Mouse (Mus musculus): Measurements from ENCODE around the gene Numbl. TPM values are rescaled to one million over a fixed set of nuclear protein-coding genes. Genes with fewer than 3 reads are reported as not detected.

Numbl gene
- polyA plus RNA-seq, 1 experiment from 2014 or later = 12.8 TPM

- H3K27ac ChIP-seq (replicated peaks) = no peak overlapping the region
- H3K36me3 ChIP-seq (ENCODE audit: control insufficient read depth, insufficient read depth, low read length) = 0 out of 2 replicates have a peak, but pooled peaks cover 2% of the 10 kb centered on the region
- H3K9ac ChIP-seq (ENCODE audit: low read length) = no peak overlapping the region
- 76% methylated on average over 6 of the region's 6 CpGs for WGBS
- no peak for TF ChIP-seq CTCF (IDR thresholded peaks at IDR 0.05; ENCODE audit: low read depth)
- TF ChIP-seq EP300 (optimal IDR thresholded peaks at IDR 0.05) = no peak
- no peaks in the 10 kb centered on the region for H3K27me3 ChIP-seq (ENCODE audit: control insufficient read depth, insufficient read depth, low read length)
- H3K9me3 ChIP-seq (ENCODE audit: control insufficient read depth, low read length) = no peaks in the 10 kb centered on the region
- no peak overlapping the region for H3K4me3 ChIP-seq (ENCODE audit: low read depth, low read length)
- H3K4me1 ChIP-seq (replicated peaks; ENCODE audit: control insufficient read depth, insufficient read depth) = 0 out of 2 replicates have a peak, but pooled peaks cover 2% of the 10 kb centered on the region
- H3K4me2 ChIP-seq (replicated peaks; ENCODE audit: low read depth) = no peak overlapping the region
- ATAC-seq (ENCODE audit: low FRiP score, low TSS enrichment) = no peak
- DNase-seq (ENCODE audit: low spot score) = no peak
Measured at GRCm38 (mm10) chr7:27261888-27262287, 3.7 kb downstream of the Numbl start.

GRCm38 (mm10) chr7:27264761-27265160 is 6.5 kb downstream of the Numbl start:
- no peak overlapping the region for H3K9ac ChIP-seq (ENCODE audit: low read length)
- WGBS = 85% methylated on average over 12 of the region's 12 CpGs
- 0 out of 2 replicates have a peak, but pooled peaks cover 2% of the 10 kb centered on the region for H3K4me1 ChIP-seq (replicated peaks; ENCODE audit: control insufficient read depth, insufficient read depth)
- H3K9me3 ChIP-seq (ENCODE audit: control insufficient read depth, low read length) = no peaks in the 10 kb centered on the region
- TF ChIP-seq CTCF (IDR thresholded peaks at IDR 0.05; ENCODE audit: low read depth) (no peak), EP300 (optimal IDR thresholded peaks at IDR 0.05) (no peak)
- ATAC-seq (ENCODE audit: low FRiP score, low TSS enrichment) (no peak), DNase-seq (ENCODE audit: low spot score) (no peak)
- H3K4me2 ChIP-seq (replicated peaks; ENCODE audit: low read depth) = no peak overlapping the region
- peaks cover 7% of the 10 kb centered on the region for H3K36me3 ChIP-seq (ENCODE audit: control insufficient read depth, insufficient read depth, low read length)
- no peaks in the 10 kb centered on the region for H3K27me3 ChIP-seq (ENCODE audit: control insufficient read depth, insufficient read depth, low read length)
- no peak overlapping the region for H3K27ac ChIP-seq (replicated peaks)
- no peak overlapping the region for H3K4me3 ChIP-seq (ENCODE audit: low read depth, low read length)

- Histone ChIP-seq H3K36me3 (ENCODE audit: control insufficient read depth, insufficient read depth, low read length) (peaks cover 14% of the 10 kb centered on the region), H3K27ac (replicated peaks) (no peak overlapping the region), H3K9me3 (ENCODE audit: control insufficient read depth, low read length) (no peaks in the 10 kb centered on the region), H3K4me3 (ENCODE audit: low read depth, low read length) (no peak overlapping the region), H3K27me3 (ENCODE audit: control insufficient read depth, insufficient read depth, low read length) (no peaks in the 10 kb centered on the region), H3K4me2 (replicated peaks; ENCODE audit: low read depth) (no peak overlapping the region), H3K9ac (ENCODE audit: low read length) (no peak overlapping the region), H3K4me1 (replicated peaks; ENCODE audit: control insufficient read depth, insufficient read depth) (no peaks in the 10 kb centered on the region)
- DNase-seq (ENCODE audit: low spot score) (no peak), ATAC-seq (ENCODE audit: low FRiP score, low TSS enrichment) (no peak)
- TF ChIP-seq EP300 (optimal IDR thresholded peaks at IDR 0.05) (no peak), CTCF (IDR thresholded peaks at IDR 0.05; ENCODE audit: low read depth) (no peak)
- 76% methylated on average over 20 of the region's 20 CpGs for WGBS
Measured at GRCm38 (mm10) chr7:27266515-27267128, 8.4 kb downstream of the Numbl start.

- H3K4me2 ChIP-seq (replicated peaks; ENCODE audit: low read depth) = no peak overlapping the region
- TF ChIP-seq EP300 (optimal IDR thresholded peaks at IDR 0.05) (no peak), CTCF (IDR thresholded peaks at IDR 0.05; ENCODE audit: low read depth) (peak; percentile 38; the same call in 1 of the 2 replicates)
- no peaks in the 10 kb centered on the region for H3K4me1 ChIP-seq (replicated peaks; ENCODE audit: control insufficient read depth, insufficient read depth)
- no peak overlapping the region for H3K27ac ChIP-seq (replicated peaks)
- no peak overlapping the region for H3K9ac ChIP-seq (ENCODE audit: low read length)
- H3K9me3 ChIP-seq (ENCODE audit: control insufficient read depth, low read length) = no peaks in the 10 kb centered on the region
- no peak overlapping the region for H3K4me3 ChIP-seq (ENCODE audit: low read depth, low read length)
- ATAC-seq (ENCODE audit: low FRiP score, low TSS enrichment) (no peak), DNase-seq (ENCODE audit: low spot score) (no peak)
- peaks cover 17% of the 10 kb centered on the region for H3K36me3 ChIP-seq (ENCODE audit: control insufficient read depth, insufficient read depth, low read length)
- WGBS = 91% methylated on average over 8 of the region's 8 CpGs
- H3K27me3 ChIP-seq (ENCODE audit: control insufficient read depth, insufficient read depth, low read length) = no peaks in the 10 kb centered on the region
Measured at GRCm38 (mm10) chr7:27271423-27271822, 13.2 kb downstream of the Numbl start.

- Histone ChIP-seq H3K4me1 (replicated peaks; ENCODE audit: control insufficient read depth, insufficient read depth) (no peaks in the 10 kb centered on the region), H3K9ac (ENCODE audit: low read length) (no peak overlapping the region), H3K27me3 (ENCODE audit: control insufficient read depth, insufficient read depth, low read length) (no peaks in the 10 kb centered on the region), H3K9me3 (ENCODE audit: control insufficient read depth, low read length) (no peaks in the 10 kb centered on the region), H3K27ac (replicated peaks) (no peak overlapping the region), H3K36me3 (ENCODE audit: control insufficient read depth, insufficient read depth, low read length) (peaks cover 12% of the 10 kb centered on the region; the same call in 1 of the 2 replicates), H3K4me2 (replicated peaks; ENCODE audit: low read depth) (no peak overlapping the region), H3K4me3 (ENCODE audit: low read depth, low read length) (no peak overlapping the region)
- DNase-seq (ENCODE audit: low spot score) (peak; percentile 68), ATAC-seq (ENCODE audit: low FRiP score, low TSS enrichment) (no peak; the same call in 1 of the 2 replicates)
- TF ChIP-seq CTCF (IDR thresholded peaks at IDR 0.05; ENCODE audit: low read depth) (peak; percentile 71), EP300 (optimal IDR thresholded peaks at IDR 0.05) (no peak)
- 61% methylated on average over 30 of the region's 32 CpGs for WGBS
Measured at GRCm38 (mm10) chr7:27273739-27274351, 15.6 kb downstream of the Numbl start.

- ATAC-seq (ENCODE audit: low FRiP score, low TSS enrichment) = no peak
Measured at GRCm38 (mm10) chr7:27274916-27275315, 16.7 kb downstream of the Numbl start.

More at GRCm38 (mm10) chr7:27274916-27275315, 16.7 kb downstream of the Numbl start:
- H3K27me3 ChIP-seq (ENCODE audit: control insufficient read depth, insufficient read depth, low read length) = no peaks in the 10 kb centered on the region
- no peaks in the 10 kb centered on the region for H3K4me1 ChIP-seq (replicated peaks; ENCODE audit: control insufficient read depth, insufficient read depth)
- no peak for TF ChIP-seq EP300 (optimal IDR thresholded peaks at IDR 0.05)
- H3K4me2 ChIP-seq (replicated peaks; ENCODE audit: low read depth) = no peak overlapping the region
- H3K9ac ChIP-seq (ENCODE audit: low read length) = no peak overlapping the region
- no peak overlapping the region for H3K4me3 ChIP-seq (ENCODE audit: low read depth, low read length)
- DNase-seq (ENCODE audit: low spot score) = no peak
- H3K36me3 ChIP-seq (ENCODE audit: control insufficient read depth, insufficient read depth, low read length) = peaks cover 16% of the 10 kb centered on the region
- H3K9me3 ChIP-seq (ENCODE audit: control insufficient read depth, low read length) = no peaks in the 10 kb centered on the region
- H3K27ac ChIP-seq (replicated peaks) = no peak overlapping the region
- whole genome bisulfite sequencing = 83% methylated on average over 4 of the region's 4 CpGs
